Mouse (Mus musculus) left cerebral cortex, postnatal 36 days (tissue): ENCODE measurements around the gene Dnm2. TPM values are rescaled to one million over a fixed set of nuclear protein-coding genes. Genes with fewer than 3 reads are reported as not detected.

Experiments
- DNase-seq, 2 experiments: peaks; one replicate each; pipeline ENCODE4 v3.0.0; 2021 to 2022; ENCODE audit warnings: low spot score in 2 of 2, mixed read lengths in 1 of 2
- intact Hi-C: fragments of 180-260 bp; cut with DNase I; formaldehyde crosslinking; loops from one replicate; pipeline ENCODE4 v1.15.1; 2025
- total RNA-seq, 2 experiments: library from RNA; stranded (reverse); gene quantifications; 2 replicates each; pipeline ENCODE4 v1.2.3; 2021

Gene Dnm2
- 10 to 100 TPM; 48.1 to 71.8 TPM for total RNA-seq

DNA sequence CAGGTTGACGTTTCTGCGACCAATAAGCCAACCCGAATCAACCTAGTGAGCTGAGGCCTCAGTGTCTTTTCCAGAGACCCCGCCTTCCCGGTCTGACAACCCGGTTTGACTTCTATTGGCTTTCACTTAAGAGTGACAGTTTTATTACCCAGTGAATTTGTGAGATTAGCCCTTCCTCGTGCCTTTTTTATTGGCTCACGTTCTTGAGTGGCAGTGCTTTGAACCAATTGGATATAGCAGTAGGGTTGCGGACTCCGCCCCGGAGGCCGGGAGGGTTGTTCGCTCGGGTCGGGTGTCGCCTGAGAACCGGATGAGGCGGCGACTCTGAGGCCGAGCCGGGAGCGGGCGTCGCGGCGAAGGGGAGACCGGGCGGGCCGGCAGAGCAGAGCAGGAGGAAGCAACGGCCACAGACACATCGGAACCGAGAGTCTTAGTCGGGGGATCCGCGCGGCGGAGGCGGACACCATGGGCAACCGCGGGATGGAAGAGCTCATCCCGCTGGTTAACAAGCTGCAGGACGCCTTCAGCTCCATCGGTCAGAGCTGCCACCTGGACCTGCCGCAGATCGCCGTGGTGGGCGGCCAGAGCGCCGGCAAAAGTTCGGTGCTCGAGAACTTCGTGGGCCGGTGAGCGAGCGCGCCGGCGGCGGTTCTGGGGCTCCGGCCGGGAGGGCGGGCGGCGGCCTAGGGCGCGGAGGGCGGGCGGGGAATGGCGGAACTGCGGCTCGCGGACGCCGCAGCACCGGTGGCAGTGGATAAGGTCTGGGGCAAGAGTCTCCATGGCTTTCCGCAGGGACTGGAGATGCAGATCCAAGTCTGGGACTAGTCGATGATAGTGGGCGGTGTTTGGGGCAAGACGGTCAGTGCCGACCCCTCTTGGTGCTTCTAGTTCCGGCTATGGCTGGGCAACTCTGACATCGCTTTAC lies at the start of gene Dnm2:
Gene Dnm2, plus strand, starts transcription at position 278 of the 925 bp plus-strand sequence.
- peak; percentile 99 to 100 for DNase-seq
- intact Hi-C loops: loop anchor here (2.0 kb wide), 1 partner anchor 38 kb away; no protein-coding TSS in a partner anchor

DNA sequence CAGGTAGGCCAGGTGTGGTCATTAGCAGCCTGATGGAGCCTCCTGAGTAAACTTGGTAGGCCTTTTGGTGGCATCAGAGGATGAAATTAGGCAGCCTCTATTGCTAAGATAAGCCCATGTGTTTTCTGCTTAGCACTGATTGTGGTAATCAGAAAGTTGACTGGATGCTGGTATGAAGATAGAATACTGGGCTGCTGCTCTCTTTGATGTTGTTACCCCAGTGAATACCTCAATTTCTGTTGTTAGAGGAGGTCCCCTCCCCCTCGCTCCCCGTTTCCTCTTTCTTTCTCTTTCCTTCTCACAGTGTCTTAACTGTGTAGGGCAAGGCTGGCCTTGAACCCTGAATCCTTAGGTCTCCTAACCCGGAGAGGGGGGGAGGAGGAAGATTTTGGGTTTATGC lies 45.5 kb upstream of the Dnm2 start:
- no peak for DNase-seq
- intact Hi-C loops: no loop called here

DNA sequence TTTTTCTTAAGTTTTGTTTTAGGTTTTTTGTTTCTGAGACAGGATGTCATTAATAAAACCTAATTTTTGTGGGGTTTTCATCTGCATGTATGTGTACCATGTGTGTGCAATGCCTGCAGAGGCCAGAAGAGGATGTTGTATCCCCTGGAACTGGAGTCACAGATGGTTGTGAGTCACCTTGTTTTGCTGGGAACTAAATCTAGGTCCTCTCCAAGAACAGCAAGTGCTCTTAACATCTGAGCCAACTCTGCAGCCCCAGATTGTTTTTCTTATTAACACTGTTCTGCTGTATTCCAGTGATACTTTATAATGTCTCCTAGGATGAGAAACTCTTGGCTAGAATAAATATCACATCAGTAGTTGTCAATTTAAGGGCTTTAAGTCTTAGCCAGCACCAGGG lies 43.8 kb upstream of the Dnm2 start:
- no peak for DNase-seq
- intact Hi-C loops: no loop called here

DNA sequence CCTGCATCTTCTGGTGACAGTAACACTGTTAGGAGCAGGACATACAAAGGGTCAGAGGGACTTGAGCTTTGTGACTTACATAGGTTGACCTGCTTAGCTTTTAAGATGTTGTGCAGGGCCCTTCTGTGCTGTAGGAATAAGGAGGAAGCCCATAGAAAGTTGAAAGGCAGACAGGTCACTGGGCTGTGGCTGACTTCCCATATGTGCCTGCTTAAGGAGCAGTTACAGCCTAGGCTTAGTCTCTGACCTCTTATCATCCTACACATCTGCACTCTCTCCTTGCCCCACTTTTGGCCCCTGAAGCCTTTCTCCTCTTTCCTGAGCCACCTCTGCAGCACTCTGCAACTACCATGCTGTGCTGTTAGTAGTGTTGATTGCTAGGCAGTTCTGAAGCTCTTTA lies 40.7 kb upstream of the Dnm2 start:
- intact Hi-C loops: no loop called here
- DNase-seq: no peak

DNA sequence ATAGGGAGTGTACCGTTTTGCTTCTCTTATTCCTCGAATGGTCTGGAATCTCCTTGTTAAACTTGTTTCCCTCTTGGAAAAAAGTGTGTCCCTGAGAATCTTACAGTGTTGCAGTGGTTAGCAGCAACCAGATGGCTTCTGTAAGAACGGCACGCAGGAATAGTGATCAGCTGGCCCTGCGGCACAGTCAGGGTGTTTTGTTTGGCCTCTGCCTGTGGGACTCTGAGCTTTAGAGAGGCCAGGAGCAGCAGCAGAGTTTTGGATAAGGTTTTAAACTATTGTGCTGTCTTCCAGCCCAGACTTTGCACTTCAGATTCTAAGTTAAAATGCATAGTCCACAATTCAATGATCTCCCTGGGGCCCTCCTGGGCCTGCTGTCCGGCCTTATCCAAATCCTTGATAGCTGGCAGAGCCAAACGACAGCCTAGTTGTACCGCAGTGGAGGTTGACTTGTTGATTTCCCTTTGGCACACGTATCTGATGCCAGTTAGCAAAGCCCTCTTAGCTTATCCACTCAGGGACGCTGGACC lies 32.0 kb upstream of the Dnm2 start:
- intact Hi-C loops: no loop called here
- DNase-seq: no peak

DNA sequence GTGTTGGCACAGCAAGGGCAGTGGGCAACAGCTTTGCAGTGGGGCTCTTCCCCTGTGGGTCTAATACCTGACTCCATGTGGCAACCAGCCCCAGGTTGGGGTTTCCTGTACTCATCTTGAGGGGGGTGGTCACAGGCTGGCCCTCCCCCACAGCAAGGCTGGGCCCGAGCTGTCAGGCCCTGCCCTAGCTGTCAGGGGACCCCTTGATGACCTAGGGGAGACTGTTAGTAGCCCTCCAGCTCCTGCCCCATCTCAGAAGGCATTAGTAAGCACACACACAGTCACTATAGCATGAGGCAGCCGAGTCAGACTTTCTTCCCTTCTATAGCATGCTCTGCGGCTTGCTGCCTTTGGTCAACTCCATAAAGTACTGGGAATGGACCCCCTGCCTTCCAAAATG lies 29.0 kb upstream of the Dnm2 start:
- intact Hi-C loops: no loop called here
- DNase-seq: no peak

DNA sequence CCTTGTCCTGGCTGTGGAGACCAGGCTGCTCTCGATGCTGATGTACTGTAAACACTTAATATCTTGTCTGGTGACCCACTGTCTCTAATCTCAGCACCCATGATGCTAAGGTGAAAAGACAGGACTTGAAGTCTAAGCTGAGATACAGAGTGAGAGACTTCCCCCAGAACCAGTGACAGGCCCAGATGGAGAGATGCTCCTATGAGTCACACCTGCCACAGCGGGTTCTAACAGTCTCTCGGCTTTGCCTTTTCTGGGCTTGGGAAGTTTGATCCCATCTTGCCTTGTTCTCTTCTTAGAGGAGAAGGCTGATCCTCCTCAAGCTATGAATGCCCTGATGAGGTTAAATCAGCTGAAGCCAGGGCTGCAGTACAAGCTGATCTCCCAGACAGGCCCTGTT lies 27.5 kb upstream of the Dnm2 start:
- intact Hi-C loops: no loop called here
- DNase-seq: no peak

DNA sequence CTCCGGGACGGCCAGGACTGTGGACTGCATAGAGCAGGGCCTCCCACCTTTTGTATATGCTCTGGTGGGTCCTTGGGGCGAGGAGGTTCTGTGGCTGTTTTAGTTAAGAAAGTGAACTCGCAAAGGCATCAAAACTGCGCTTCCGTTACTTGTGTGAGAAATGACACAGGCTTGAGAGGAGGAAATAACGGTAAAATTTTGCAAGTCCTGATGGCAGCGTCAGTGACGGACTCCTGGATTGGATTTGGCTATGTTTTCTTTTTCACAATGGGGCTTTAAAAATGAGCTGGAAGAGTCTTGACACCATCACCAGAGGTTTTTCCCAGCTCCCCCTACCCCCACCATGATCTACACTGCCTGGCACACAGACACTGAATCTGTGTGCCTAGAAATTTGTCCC lies 23.7 kb upstream of the Dnm2 start:
- intact Hi-C loops: no loop called here
- no peak for DNase-seq

DNA sequence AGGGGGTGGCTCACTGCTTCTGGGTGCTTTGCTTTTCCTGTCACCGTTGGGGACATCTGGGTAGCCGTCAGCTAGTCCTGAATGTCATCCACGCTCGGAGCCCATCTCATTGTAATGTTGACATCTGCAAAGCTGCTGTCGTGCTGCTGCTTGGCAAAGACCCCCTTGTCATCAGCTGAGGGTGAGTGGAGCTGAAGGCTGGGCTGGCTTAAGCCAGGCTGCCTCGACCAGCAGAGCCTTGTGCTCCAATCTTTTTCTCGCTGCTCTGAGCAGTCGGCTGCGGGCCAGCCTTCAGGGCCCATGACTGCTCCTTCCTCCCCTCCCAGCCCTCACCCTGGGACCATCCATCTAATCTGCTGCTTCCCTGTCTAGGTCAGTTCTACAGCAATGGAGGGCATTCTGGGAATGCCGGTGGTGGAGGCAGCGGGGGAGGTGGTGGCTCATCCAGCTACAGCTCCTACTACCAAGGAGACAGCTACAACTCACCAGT lies 21.9 kb upstream of the Dnm2 start:
- DNase-seq: no peak
- intact Hi-C loops: no loop called here

DNA sequence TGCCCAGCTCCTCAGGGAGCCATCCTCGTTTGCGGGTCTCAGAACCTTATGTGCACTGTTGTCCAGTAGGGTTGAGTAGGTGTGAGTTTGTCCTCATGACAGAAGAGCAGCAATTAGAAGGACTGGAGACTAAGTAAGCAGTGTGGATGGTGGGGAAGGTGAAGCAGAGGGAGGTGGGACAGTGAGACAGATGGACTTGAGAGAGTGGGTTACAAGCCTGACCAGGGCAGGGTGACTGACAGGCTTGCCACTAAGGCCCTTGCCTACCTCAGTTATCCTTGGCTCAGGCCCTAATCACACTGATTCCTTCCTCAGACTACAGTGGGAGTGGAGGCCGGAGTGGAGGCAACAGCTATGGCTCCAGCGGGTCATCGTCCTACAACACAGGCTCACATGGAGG lies 21.0 kb upstream of the Dnm2 start:
- intact Hi-C loops: no loop called here

DNA sequence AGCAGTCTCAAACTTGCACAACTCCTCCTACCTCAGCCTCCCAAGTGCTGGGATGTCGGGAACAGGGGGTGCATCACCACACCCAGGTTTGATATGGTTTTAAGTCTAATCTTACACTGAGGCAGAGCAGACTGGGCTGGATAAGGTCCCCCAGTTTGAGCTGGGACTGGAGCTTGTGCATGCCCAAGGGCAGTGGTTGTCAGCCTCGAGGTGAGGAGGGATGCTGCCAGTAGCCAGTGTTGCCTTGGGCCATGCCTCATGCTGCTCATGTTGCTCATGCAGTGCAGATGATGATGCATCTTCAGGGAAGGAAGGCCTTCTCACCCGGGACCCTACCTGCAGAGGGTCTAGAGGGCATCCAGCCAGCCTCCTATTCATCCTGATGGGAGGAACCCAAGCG lies 19.2 kb upstream of the Dnm2 start:
- no peak for DNase-seq
- intact Hi-C loops: no loop called here

More for the DNA sequence above, 21.0 kb upstream of the Dnm2 start:
- DNase-seq: no peak

DNA sequence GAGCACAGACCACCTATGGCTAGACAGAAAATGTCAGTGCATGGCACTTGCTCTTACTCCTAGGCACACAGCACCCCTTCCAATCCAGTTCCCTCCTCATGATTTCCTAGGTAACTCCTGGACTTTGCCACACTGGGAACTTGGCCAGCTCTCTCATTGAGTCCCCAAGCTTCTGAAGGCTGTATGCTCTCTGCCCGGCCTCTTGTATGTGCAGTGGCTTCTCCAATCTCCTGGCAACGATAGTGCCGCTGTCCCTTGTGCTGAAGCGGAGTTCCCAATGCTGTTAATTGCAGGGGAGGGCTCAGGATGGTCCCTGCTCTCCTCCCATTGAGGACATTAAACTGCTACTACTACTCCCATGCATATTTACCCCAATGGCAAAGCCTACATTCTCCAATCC lies 16.8 kb upstream of the Dnm2 start:
- DNase-seq: no peak
- intact Hi-C loops: no loop called here

DNA sequence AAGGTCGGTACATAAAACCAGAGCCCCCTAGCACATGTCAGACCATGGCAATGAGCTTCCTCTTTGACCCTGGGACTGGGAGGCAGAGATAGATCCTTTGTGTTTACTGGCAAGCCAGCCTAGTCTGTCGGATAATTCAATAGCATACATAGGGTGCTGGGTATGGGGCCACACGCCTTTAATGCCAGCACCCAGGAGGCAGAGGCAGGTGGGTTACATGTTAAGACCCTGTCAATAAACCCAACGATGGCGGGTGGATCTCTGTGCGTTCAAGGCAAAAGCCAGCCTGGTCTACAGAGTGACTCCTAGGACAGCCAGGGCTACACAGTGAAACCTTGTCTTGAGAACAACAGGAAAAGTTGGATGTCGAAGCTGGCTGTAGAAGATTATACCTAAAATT lies 16.1 kb upstream of the Dnm2 start:
- intact Hi-C loops: no loop called here
- no peak for DNase-seq

DNA sequence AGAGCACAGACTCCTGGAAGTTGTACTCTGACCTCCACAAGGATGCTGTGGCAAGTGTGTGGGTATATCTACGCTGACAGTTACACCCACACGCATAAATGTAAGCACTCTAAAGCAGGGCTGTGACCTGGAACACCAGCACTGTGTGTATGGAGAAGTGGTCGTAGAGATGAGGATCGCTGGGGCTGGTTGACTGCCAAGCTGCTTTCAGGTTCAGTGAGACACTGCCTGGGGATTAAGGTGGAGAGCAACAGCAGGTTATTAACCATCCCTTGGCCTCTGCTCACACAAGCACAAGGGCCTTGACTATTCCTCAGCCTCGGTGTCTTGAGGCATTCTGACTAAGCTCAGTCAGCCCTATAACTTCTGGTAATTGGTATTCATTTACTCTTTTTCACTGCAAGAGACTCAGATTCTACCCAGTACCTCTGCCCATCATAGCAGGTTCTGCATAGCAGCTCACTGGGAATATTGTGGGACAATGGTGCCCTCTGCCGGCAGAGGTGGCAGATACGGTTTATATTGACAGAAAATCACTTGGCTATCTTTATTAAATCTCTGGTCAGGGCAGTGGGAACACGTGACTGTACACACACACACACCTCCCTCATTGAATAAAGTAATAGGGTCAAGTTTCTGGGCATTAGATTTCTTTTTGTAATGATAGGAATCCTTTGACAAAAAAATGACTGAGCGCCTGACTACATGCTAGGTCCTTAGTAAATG lies 15.0 kb upstream of the Dnm2 start:
- intact Hi-C loops: loop anchor here (2.0 to 5.0 kb wide), 3 partner anchors 43 to 97 kb away; partner anchors contain the start of genes Ap1m2 and Ilf3
- peak; percentile 66 to 78 for DNase-seq

DNA sequence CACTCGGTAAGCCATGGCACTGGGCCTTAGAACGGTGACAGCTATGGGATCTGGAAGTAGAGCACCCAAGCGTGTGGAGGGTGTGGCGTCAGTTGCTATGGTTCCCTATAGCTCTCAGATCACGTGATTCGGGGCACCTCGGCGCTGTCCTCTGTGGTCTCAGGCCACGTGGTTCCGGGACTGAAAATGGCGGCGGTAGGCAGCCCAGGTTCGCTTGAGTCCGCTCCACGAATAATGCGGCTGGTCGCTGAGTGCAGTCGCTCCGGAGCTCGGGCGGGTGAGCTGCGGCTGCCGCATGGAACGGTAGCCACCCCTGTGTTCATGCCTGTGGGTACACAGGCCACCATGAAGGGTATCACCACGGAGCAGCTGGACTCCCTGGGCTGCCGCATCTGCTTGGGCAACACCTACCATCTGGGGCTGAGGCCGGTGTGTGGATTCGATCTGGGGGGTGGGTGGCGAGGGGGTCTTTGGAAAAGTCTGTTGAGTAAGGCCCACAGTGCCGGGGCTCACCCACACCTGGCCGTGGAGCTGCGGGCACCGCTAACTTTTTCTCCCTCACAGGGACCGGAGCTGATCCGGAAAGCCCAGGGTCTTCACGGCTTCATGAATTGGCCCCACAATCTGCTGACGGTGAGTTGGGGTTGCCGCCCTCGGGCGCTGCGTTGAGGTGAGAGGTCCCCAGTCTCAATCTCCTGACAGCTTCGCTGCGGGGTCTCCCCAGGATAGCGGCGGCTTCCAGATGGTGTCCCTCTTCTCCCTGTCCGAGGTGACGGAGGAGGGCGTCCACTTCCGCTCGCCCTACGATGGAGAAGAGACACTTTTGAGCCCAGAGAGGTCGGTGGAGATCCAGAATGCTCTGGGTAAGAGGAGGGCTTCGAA lies 12.8 kb upstream of the Dnm2 start, which contains the start of gene Qtrt1:
Gene Qtrt1, plus strand, starts transcription at position 169 of the 882 bp plus-strand sequence.
- intact Hi-C loops: loop anchor here (2.0 to 5.0 kb wide), 3 partner anchors 45 to 99 kb away; partner anchors contain the start of genes Ap1m2 and Ilf3

DNA sequence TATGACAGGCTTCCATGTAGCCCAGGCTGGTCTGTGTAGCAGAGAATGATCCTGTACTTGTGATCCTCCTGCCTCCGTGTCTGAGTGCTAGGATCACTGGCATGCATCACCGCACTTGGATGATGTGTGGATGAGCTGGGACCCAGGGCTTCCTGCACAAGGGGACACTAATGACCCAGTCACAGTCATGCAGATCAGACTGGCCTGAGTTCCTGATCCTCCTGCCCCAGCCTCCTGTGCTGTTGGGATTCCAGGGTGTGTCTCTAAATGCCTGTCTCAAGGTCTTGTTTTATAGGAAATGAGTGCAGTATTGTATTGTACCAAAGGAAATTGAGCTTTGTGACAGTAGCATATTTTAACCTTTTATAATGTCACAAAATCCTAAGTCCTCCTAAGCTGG lies 6.8 kb upstream of the Dnm2 start:
- no peak for DNase-seq
- intact Hi-C loops: no loop called here

More for the DNA sequence above, 12.8 kb upstream of the Dnm2 start, which contains the start of gene Qtrt1:
- DNase-seq: peak; percentile 88 to 89

DNA sequence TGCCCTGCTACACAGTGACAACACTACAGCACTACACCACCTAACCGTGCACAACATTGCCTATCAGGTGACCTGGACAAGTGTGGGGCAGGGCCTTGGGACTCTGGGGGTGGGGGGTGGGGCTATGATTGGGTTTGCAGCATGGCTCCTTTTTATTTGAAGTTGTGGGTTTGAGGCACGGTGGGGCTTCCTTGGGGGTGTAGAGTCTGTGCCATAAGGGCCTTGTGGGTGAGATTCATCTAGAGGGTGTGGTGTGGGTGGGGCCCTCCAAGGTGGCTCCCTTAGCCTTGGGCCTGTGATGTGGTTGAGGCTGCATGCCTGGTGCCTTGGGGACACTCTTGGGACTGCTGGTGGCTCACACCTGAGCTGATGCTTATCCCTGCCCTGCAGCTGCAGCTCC lies 5.1 kb upstream of the Dnm2 start:
- intact Hi-C loops: no loop called here
- DNase-seq: no peak

DNA sequence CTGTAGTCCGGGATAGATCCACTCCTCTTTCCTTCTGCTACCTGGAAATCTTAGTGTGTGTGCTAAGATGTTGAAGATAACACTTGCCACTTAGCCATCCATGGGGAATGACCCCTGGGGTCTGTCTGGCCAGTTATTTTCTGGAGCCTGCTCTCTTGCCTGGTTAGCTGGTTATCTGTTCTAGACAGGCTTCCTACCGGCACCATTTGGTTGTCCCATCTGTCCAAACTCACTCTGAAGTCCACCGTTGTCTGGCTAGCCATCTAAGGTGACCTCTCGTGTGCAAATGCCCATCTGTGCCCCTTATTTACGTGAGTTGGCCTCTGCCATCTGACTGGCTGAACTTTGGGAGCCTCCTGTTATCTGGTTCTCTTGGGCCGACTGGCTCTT lies 843 bp downstream of the Dnm2 start:
- no peak for DNase-seq
- intact Hi-C loops: loop anchor here (2.0 kb wide), 1 partner anchor 37 kb away; no protein-coding TSS in a partner anchor

DNA sequence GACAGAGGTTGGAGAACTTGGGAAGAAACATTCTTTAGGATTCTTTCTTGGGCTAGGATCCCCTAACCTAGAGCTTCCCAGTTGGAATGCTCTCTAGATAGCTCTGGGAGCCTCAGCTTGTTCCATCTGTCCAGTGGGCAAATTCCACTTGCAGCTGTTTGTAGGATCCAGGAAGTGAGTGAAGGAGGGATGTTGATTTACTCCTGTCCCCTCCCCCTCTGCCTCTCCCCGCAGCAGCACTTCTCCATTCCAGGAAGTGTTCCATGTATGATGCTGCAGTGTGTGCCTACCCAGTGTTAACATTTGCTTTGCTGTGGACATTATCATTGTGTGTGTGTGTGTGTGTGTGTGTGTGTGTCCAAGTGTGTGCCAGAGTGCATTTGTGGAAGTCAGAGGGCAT lies 1.3 kb downstream of the Dnm2 start:
- intact Hi-C loops: no loop called here
- DNase-seq: no peak
